Mouse (Mus musculus): ENCODE results near the gene Mical3. TPM values are rescaled to one million over a fixed set of nuclear protein-coding genes. Genes with fewer than 3 reads are reported as not detected.

Mical3 gene
- total RNA-seq, 2 experiments from 2014 or later = 123 to 140 TPM

GRCm38 (mm10) chr6:121117971-121118755 is 12.6 kb downstream of the Mical3 start:
- intact Hi-C loops (cut with DNase I) = no loop called here
- DNase-seq (ENCODE audit: low spot score) = no peak

- no peak for DNase-seq (ENCODE audit: low spot score)
- intact Hi-C loops (cut with DNase I) = no loop called here
Measured at GRCm38 (mm10) chr6:121117142-121117541, 13.7 kb downstream of the Mical3 start.

GRCm38 (mm10) chr6:121116434-121116833 is 14.4 kb downstream of the Mical3 start:
- intact Hi-C loops (cut with DNase I) = no loop called here

GRCm38 (mm10) chr6:121111448-121112055 is 19.2 kb downstream of the Mical3 start:
- intact Hi-C loops (cut with DNase I) = no loop called here
- no peak for DNase-seq (ENCODE audit: low spot score)

More at GRCm38 (mm10) chr6:121116434-121116833, 14.4 kb downstream of the Mical3 start:
- DNase-seq (ENCODE audit: low spot score) = no peak

- peak; percentile 87 for DNase-seq (ENCODE audit: low spot score)
Measured at GRCm38 (mm10) chr6:121109998-121110603, 20.7 kb downstream of the Mical3 start.

GRCm38 (mm10) chr6:121109181-121109981 is 21.4 kb downstream of the Mical3 start:
- DNase-seq (ENCODE audit: low spot score) = no peak
- intact Hi-C loops (cut with DNase I) = loop anchor here (5.0 kb wide), 2 partner anchors 42 to 92 kb away; no protein-coding TSS in a partner anchor

More at GRCm38 (mm10) chr6:121109998-121110603, 20.7 kb downstream of the Mical3 start:
- intact Hi-C loops (cut with DNase I) = loop anchor here (5.0 kb wide), 2 partner anchors 43 to 93 kb away; no protein-coding TSS in a partner anchor

- DNase-seq (ENCODE audit: low spot score) = no peak
- intact Hi-C loops (cut with DNase I) = loop anchor here (5.0 kb wide), 2 partner anchors 41 to 91 kb away; no protein-coding TSS in a partner anchor
Measured at GRCm38 (mm10) chr6:121108075-121108474, 22.7 kb downstream of the Mical3 start.

- DNase-seq (ENCODE audit: low spot score) = no peak
- intact Hi-C loops (cut with DNase I) = loop anchor here (5.0 kb wide), 2 partner anchors 40 to 90 kb away; no protein-coding TSS in a partner anchor
Measured at GRCm38 (mm10) chr6:121106711-121107405, 23.9 kb downstream of the Mical3 start.

- DNase-seq (ENCODE audit: low spot score) = no peak
- intact Hi-C loops (cut with DNase I) = loop anchor here (5.0 kb wide), 2 partner anchors 38 to 88 kb away; no protein-coding TSS in a partner anchor
Measured at GRCm38 (mm10) chr6:121105726-121106125, 25.1 kb downstream of the Mical3 start.

GRCm38 (mm10) chr6:121103406-121104171 is 27.2 kb downstream of the Mical3 start:
- intact Hi-C loops (cut with DNase I) = no loop called here
- DNase-seq (ENCODE audit: low spot score) = no peak

- DNase-seq (ENCODE audit: low spot score) = no peak
- intact Hi-C loops (cut with DNase I) = no loop called here
Measured at GRCm38 (mm10) chr6:121102941-121103340, 27.9 kb downstream of the Mical3 start.

- intact Hi-C loops (cut with DNase I) = no loop called here
- no peak for DNase-seq (ENCODE audit: low spot score)
Measured at GRCm38 (mm10) chr6:121102084-121102483, 28.7 kb downstream of the Mical3 start.

GRCm38 (mm10) chr6:121101201-121101600 is 29.6 kb downstream of the Mical3 start:
- DNase-seq (ENCODE audit: low spot score) = no peak
- intact Hi-C loops (cut with DNase I) = no loop called here

- intact Hi-C loops (cut with DNase I) = no loop called here
- no peak for DNase-seq (ENCODE audit: low spot score)
Measured at GRCm38 (mm10) chr6:121099831-121100230, 31.0 kb downstream of the Mical3 start.

GRCm38 (mm10) chr6:121099228-121099608 is 31.6 kb downstream of the Mical3 start:
- intact Hi-C loops (cut with DNase I) = no loop called here
- DNase-seq (ENCODE audit: low spot score) = no peak

GRCm38 (mm10) chr6:121098511-121099227 is 32.1 kb downstream of the Mical3 start:
- no peak for DNase-seq (ENCODE audit: low spot score)

GRCm38 (mm10) chr6:121098109-121098508 is 32.7 kb downstream of the Mical3 start:
- DNase-seq (ENCODE audit: low spot score) = no peak
- intact Hi-C loops (cut with DNase I) = no loop called here

More at GRCm38 (mm10) chr6:121098511-121099227, 32.1 kb downstream of the Mical3 start:
- intact Hi-C loops (cut with DNase I) = no loop called here

- no peak for DNase-seq (ENCODE audit: low spot score)
- intact Hi-C loops (cut with DNase I) = no loop called here
Measured at GRCm38 (mm10) chr6:121096862-121097261, 33.9 kb downstream of the Mical3 start.
